Mouse (Mus musculus) hindbrain, embryonic 12.5 days (tissue): Measurements from ENCODE around the gene 4930544D05Rik. TPM values are rescaled to one million over a fixed set of nuclear protein-coding genes. Genes with fewer than 3 reads are reported as not detected.

Experiments used
- ATAC-seq: fragments of 200-750 bp; cut with Nextera tagmentation; 2 replicates; pipeline ENCODE4 v1.8.0; 2017; ENCODE audit warnings: moderate TSS enrichment; ENCODE audit not compliant: low FRiP score
- H3K27ac ChIP-seq: fragments of 300-500 bp; sonication (generic); 2 replicates; pipeline ENCODE4 v1.5.1; 2016; ENCODE audit warnings: mild to moderate bottlenecking
- H3K27me3 ChIP-seq: fragments of 300-500 bp; sonication (generic); 2 replicates; pipeline ENCODE4 v1.6.1; 2016; ENCODE audit warnings: mild to moderate bottlenecking
- H3K36me3 ChIP-seq: fragments of 300-500 bp; sonication (generic); 2 replicates; pipeline ENCODE4 v1.6.1; 2016; ENCODE audit warnings: mild to moderate bottlenecking
- H3K4me1 ChIP-seq: fragments of 300-500 bp; sonication (generic); 2 replicates; pipeline ENCODE4 v1.6.1; 2016
- H3K4me2 ChIP-seq: fragments of 300-500 bp; sonication (generic); replicated peaks from 2 replicates; pipeline ENCODE4 v1.6.1; 2016; ENCODE audit warnings: mild to moderate bottlenecking
- H3K4me3 ChIP-seq: fragments of 300-500 bp; sonication (generic); 2 replicates; pipeline ENCODE4 v1.5.1; 2016; ENCODE audit warnings: mild to moderate bottlenecking
- H3K9ac ChIP-seq: fragments of 300-500 bp; sonication (generic); 2 replicates; pipeline ENCODE4 v1.6.1; 2016; ENCODE audit warnings: mild to moderate bottlenecking, moderate library complexity
- H3K9me3 ChIP-seq: fragments of 300-500 bp; sonication (generic); replicated peaks from 2 replicates; pipeline ENCODE4 v1.6.1; 2016; ENCODE audit warnings: mild to moderate bottlenecking
- WGBS: fragments of 180-500 bp; shearing (Covaris S2); methylation state at CpG from one replicate; pipeline ENCODE4 v1.1.7; 2016; 5-methylcytosine and 5-hydroxymethylcytosine counted together
- polyA plus RNA-seq: library from polyadenylated mRNA; unstranded; fragments of >200 nt; fragmentation: Nextera tagmentation; extraction: Ambion mirVana; gene quantifications from 2 replicates; pipeline ENCODE4 v1.2.1, GENCODE M21; 2016

The 4930544D05Rik gene
- polyA plus RNA-seq, 1 experiment from 2014 or later: not detected

DNA sequence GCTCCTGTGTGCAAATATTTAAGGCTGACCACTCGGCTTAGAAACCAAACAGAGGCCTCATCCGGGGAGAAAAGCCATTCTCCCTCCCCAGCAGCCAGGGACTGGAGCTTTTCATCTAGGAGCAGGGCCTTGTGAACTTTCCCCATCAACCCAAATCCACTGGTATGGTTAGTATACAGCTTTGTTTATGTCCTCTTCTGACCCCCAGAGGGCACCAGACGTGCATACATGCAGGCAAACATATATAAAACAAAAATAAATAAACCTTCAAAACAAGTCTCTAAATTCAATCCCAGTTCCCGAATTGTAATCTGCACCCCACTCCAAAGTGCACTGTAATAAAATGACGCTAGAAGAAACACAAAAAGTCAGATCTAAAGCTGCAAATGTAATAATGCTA, 13.9 kb downstream of the 4930544D05Rik start:
- 55% methylated on average over 5 of the region's 5 CpGs for WGBS
- no peaks in the 10 kb centered on the region for H3K4me1 ChIP-seq
- ATAC-seq: no peak
- H3K4me2 ChIP-seq: no peak overlapping the region
- no peaks in the 10 kb centered on the region for H3K27me3 ChIP-seq
- no peak overlapping the region for H3K4me3 ChIP-seq
- no peak overlapping the region for H3K9ac ChIP-seq
- H3K27ac ChIP-seq: no peak overlapping the region
- no peaks in the 10 kb centered on the region for H3K36me3 ChIP-seq
- no peaks in the 10 kb centered on the region for H3K9me3 ChIP-seq

DNA sequence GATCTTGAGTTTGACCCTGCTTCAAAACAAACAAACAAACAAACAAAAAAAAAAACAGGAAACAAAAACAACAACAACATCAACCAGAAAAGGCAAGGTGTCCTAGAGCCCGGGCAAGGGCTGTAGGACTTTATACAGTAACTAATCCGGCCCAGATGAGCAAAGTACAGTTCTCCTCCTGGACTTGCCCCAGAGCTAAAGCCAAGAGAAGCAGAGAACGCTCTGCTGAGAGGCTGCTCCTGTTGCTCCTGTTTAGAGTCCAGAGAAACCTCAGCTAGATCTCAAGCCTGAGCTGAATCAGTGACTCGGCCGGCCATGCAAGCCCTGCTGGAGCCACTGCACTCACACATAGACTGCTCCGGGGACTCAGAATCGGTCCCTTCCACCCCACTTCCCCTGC, 14.5 kb downstream of the 4930544D05Rik start:
- WGBS: 73% methylated on average over 7 of the region's 7 CpGs
- Histone ChIP-seq H3K9me3 (no peaks in the 10 kb centered on the region), H3K4me1 (no peaks in the 10 kb centered on the region), H3K9ac (no peak overlapping the region), H3K27me3 (no peaks in the 10 kb centered on the region), H3K27ac (no peak overlapping the region), H3K36me3 (no peaks in the 10 kb centered on the region), H3K4me3 (no peak overlapping the region), H3K4me2 (no peak overlapping the region)
- ATAC-seq: no peak

- Histone ChIP-seq H3K4me1 (no peaks in the 10 kb centered on the region), H3K27ac (no peak overlapping the region), H3K27me3 (no peaks in the 10 kb centered on the region), H3K9ac (no peak overlapping the region), H3K36me3 (no peaks in the 10 kb centered on the region), H3K4me3 (no peak overlapping the region), H3K4me2 (no peak overlapping the region), H3K9me3 (no peaks in the 10 kb centered on the region)
- no peak for ATAC-seq
- WGBS: 79% methylated on average over 4 of the region's 4 CpGs
These were observed 20.0 kb downstream of the 4930544D05Rik start for GRCm38 (mm10) chr11:70635601-70636000.

GRCm38 (mm10) chr11:70637764-70638163, 22.1 kb downstream of the 4930544D05Rik start:
- Histone ChIP-seq H3K4me2 (no peak overlapping the region), H3K36me3 (no peaks in the 10 kb centered on the region), H3K4me3 (no peak overlapping the region), H3K4me1 (no peaks in the 10 kb centered on the region), H3K27ac (no peak overlapping the region), H3K27me3 (no peaks in the 10 kb centered on the region), H3K9ac (no peak overlapping the region), H3K9me3 (no peaks in the 10 kb centered on the region)
- WGBS: 95% methylated on average over 1 of the region's 1 CpGs
- no peak for ATAC-seq

DNA sequence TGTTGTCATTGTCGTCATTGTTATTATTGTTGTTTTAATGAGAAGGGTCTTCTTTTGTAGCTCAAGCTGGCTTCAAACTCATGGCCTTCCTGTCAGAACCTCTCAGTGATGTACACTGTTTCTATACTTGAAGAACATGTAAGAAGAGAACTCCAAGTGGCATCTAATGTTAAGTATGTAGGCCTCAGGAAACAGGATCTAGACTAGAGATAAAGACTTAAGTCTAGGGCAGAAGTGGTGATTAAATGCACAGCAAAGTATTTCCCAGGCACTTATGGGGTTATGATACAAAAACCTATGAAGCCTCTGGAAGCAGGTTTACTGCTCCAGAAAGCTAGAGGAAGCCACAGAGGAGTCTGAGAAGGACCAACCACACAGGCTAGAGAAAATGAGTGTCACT, 22.6 kb downstream of the 4930544D05Rik start:
- H3K4me3 ChIP-seq: no peak overlapping the region
- no peak for ATAC-seq
- no peak overlapping the region for H3K27ac ChIP-seq
- H3K4me2 ChIP-seq: no peak overlapping the region
- H3K9me3 ChIP-seq: no peaks in the 10 kb centered on the region
- WGBS: 92% methylated on average over 1 of the region's 1 CpGs
- H3K4me1 ChIP-seq: no peaks in the 10 kb centered on the region
- no peaks in the 10 kb centered on the region for H3K27me3 ChIP-seq
- H3K36me3 ChIP-seq: peaks cover 5% of the 10 kb centered on the region
- H3K9ac ChIP-seq: no peak overlapping the region

DNA sequence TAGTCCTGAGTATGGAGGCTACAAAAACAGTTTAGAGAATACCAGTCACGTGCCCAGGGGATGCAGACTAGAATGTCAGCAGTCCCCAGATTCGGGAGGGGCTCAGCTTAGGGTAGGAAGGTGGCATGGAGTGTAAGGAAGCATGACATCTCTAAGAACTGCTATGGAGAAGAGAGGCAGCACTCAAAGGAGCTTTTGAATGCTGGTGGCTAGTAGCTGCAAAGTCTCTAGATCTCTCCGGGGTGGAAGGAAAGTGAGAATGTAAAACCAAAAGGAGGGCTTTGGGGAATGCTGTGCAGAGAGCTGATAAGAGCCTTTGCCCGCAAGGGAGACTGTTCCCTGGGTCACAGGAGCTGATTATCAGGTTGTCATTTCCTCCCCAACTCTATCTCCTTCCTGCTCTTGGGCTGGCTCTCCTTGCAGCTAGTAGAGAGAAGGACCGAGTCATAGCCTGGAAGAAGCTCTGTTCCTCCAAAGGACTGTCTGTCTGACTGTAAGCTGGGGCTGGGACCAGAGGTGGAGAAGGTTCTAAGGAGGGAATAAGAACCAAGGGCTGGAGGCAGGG, 23.1 kb downstream of the 4930544D05Rik start, which contains the start of gene Gp1ba:
TSS of gene Gp1ba (plus strand) at position 409 of the 565 bp plus-strand sequence.
- Histone ChIP-seq H3K9me3 (no peaks in the 10 kb centered on the region), H3K27me3 (no peaks in the 10 kb centered on the region), H3K27ac (no peak within 1 kb of the TSS), H3K36me3 (peaks cover 6% of the 10 kb centered on the region), H3K4me2 (no peak within 1 kb of the TSS), H3K4me1 (no peaks in the 10 kb centered on the region), H3K9ac (no peak within 1 kb of the TSS), H3K4me3 (no peak within 1 kb of the TSS)
- 49% methylated on average over 5 of the region's 5 CpGs for WGBS
- no peak for ATAC-seq

GRCm38 (mm10) chr11:70639976-70640375, 24.3 kb downstream of the 4930544D05Rik start:
- 84% methylated on average over 8 of the region's 8 CpGs for WGBS
- 0 out of 2 replicates have a peak, but pooled peaks cover under 1% of the 10 kb centered on the region for H3K4me1 ChIP-seq
- H3K4me3 ChIP-seq: no peak overlapping the region
- H3K9me3 ChIP-seq: no peaks in the 10 kb centered on the region
- no peak overlapping the region for H3K27ac ChIP-seq
- no peak for ATAC-seq
- H3K9ac ChIP-seq: no peak overlapping the region
- peaks cover 16% of the 10 kb centered on the region for H3K36me3 ChIP-seq
- H3K4me2 ChIP-seq: no peak overlapping the region
- H3K27me3 ChIP-seq: no peaks in the 10 kb centered on the region

DNA sequence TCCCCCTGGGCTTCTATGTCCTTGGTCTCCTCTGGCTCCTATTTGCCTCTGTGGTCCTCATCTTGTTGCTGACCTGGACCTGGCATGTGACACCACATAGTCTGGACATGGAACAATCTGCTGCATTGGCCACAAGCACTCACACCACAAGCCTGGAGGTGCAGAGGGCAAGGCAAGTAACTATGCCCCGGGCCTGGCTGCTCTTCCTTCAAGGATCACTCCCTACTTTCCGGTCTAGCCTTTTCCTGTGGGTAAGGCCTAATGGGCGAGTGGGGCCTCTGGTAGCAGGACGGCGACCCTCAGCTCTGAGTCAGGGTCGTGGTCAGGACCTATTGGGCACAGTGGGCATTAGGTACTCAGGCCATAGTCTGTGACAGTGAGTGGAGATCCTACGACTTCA, 25.6 kb downstream of the 4930544D05Rik start:
- no peak overlapping the region for H3K9ac ChIP-seq
- H3K4me3 ChIP-seq: no peak overlapping the region
- H3K9me3 ChIP-seq: no peaks in the 10 kb centered on the region
- ATAC-seq: no peak
- peaks cover 24% of the 10 kb centered on the region for H3K36me3 ChIP-seq
- no peaks in the 10 kb centered on the region for H3K27me3 ChIP-seq
- no peak overlapping the region for H3K27ac ChIP-seq
- 83% methylated on average over 7 of the region's 7 CpGs for WGBS
- peaks cover 12% of the 10 kb centered on the region for H3K4me1 ChIP-seq
- H3K4me2 ChIP-seq: no peak overlapping the region

DNA sequence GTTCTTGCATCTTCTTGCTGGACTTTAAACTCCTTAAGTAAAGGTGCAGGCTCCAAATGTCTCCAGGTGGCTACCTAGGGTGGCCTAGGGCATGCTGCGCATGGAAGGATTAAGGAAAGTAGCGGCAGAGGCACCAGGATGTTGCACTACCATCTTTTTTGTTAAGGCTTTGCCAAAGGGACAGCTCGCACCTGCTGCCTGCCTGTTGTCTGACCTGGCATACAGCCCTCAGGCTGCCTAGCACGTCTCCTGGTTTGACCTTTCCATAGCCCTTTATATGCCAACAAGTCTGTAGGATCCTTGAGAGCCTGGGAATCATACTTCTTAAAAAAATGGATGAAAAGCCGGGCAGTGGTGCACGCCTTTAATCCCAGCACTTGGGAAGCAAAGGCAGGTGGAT, 27.4 kb downstream of the 4930544D05Rik start:
- ATAC-seq: no peak
- Histone ChIP-seq H3K36me3 (peaks cover 24% of the 10 kb centered on the region), H3K4me1 (peaks cover 17% of the 10 kb centered on the region), H3K9me3 (no peaks in the 10 kb centered on the region), H3K4me2 (no peak overlapping the region), H3K27ac (no peak overlapping the region), H3K27me3 (no peaks in the 10 kb centered on the region), H3K4me3 (no peak overlapping the region), H3K9ac (no peak overlapping the region)
- WGBS: 91% methylated on average over 6 of the region's 6 CpGs

DNA sequence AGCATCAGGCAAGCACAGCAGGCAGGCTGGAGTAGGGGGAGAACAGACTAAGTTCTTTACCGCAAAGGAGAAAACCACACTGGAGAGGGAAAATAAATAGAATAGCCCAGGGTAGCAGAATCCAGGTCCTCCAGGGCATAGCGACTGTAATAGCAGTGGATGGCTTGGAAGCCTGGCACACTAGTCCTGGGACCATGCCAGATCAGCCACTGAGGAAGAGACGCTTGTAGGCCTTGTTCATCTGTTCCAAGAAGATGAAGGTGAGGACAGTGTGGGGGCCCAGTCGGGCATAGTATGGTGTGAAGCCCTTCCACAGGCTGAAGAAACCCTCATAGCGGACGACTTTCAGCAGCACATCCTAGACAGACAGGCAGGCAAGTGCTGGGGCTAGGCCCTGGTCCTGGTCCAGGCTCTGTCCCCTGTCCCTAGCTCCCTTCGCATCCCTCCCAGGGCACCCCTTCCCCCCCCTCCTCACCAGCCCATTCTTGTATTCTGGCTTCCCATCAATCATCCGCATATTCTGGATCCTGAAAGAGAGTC, 29.0 kb downstream of the 4930544D05Rik start:
- ATAC-seq: no peak

GRCm38 (mm10) chr11:70645461-70646258, 30.0 kb downstream of the 4930544D05Rik start:
- Histone ChIP-seq H3K4me3 (peak overlapping the region; percentile 66), H3K9ac (peak overlapping the region; percentile 80), H3K27me3 (no peaks in the 10 kb centered on the region), H3K36me3 (peaks cover 41% of the 10 kb centered on the region), H3K4me1 (peaks cover 32% of the 10 kb centered on the region), H3K27ac (no peak overlapping the region), H3K4me2 (peak overlapping the region; percentile 91), H3K9me3 (no peaks in the 10 kb centered on the region)
- WGBS: 93% methylated on average over 12 of the region's 12 CpGs
- no peak for ATAC-seq

More for the DNA sequence above, 29.0 kb downstream of the 4930544D05Rik start:
- H3K4me3 ChIP-seq: no peak overlapping the region
- peaks cover 32% of the 10 kb centered on the region for H3K4me1 ChIP-seq
- no peaks in the 10 kb centered on the region for H3K9me3 ChIP-seq
- 96% methylated on average over 8 of the region's 8 CpGs for WGBS
- H3K9ac ChIP-seq: peak overlapping the region; percentile 28; the same call in 1 of the 2 replicates
- peaks cover 32% of the 10 kb centered on the region for H3K36me3 ChIP-seq
- H3K27me3 ChIP-seq: no peaks in the 10 kb centered on the region
- H3K27ac ChIP-seq: no peak overlapping the region
- H3K4me2 ChIP-seq: no peak overlapping the region

DNA sequence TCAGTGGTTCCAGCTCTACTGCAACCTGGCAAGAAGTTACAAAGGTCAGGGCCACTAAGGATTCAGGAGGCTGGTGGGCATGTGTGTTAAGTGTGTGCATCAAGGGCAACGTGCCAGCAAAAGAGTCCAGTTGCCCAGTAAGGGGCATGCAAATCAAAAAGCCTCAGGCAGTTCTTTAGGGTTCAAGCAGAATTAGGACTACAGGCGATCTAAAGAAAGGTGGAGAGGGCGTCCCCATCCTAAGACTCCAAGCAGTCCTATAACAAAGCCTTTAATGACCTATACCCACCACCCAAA, 30.6 kb downstream of the 4930544D05Rik start:
- Histone ChIP-seq H3K27ac (peak overlapping the region; percentile 93), H3K9me3 (no peaks in the 10 kb centered on the region), H3K9ac (peak overlapping the region; percentile 80), H3K4me3 (peak overlapping the region; percentile 66), H3K27me3 (no peaks in the 10 kb centered on the region), H3K4me2 (peak overlapping the region; percentile 91), H3K36me3 (peaks cover 46% of the 10 kb centered on the region), H3K4me1 (peaks cover 36% of the 10 kb centered on the region)
- WGBS: 20% methylated on average over 3 of the region's 3 CpGs
- no peak; the same call in 1 of the 2 replicates for ATAC-seq
